Mouse (Mus musculus): ENCODE measurements around the gene Pkm. TPM values are rescaled to one million over a fixed set of nuclear protein-coding genes. Genes with fewer than 3 reads are reported as not detected.

Gene Pkm
- total RNA-seq, 2 experiments from 2014 or later = 2,790 to 2,981 TPM

DNA sequence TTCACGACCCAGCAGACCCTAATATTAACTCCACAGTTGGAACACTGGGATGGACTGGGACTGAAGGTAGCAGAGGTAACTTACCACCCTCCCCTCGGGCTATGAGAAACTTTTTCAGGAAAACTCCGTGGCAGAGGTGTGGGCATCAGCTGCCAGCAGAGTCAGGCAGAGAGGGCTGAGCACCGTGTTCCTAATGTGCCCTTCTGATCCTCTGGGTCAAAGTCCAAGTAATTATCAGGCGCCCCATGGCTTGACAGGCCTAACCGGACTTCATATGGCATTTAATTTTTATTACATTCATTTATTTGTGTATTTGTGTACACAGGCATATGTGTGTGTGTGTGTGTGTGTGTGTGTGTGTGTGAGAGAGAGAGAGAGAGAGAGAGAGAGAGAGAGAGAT is 46.9 kb downstream of the Pkm start:
- DNase-seq (ENCODE audit: low spot score) = no peak

GRCm38 (mm10) chr9:59706850-59707825 is 51.0 kb downstream of the Pkm start:
- no peak for DNase-seq (ENCODE audit: low spot score)

DNA sequence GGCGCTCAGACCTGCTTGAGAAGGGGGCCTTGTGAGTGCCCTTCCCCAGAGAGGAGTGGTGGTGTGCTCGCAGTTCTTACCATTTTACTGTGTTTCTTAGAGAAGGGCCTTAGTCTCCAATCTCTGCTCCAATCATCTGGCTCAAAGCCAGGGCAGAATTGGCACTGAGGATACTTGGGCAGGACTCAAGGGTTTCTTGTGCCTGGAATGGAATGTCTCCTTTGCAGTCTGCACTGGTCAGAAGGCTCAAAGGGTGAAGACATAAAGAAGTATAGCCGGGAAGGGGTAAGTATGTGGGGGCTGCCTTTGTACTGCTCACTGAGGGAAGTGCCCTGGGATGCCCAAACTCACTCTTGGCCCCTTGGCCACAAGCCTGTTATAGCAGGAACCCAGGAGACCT is 53.1 kb downstream of the Pkm start:
- DNase-seq (ENCODE audit: low spot score) = peak; percentile 39

GRCm38 (mm10) chr9:59716275-59716898 is 60.2 kb downstream of the Pkm start:
- no peak for DNase-seq (ENCODE audit: low spot score)

- no peak for DNase-seq (ENCODE audit: low spot score)
These were observed 62.1 kb downstream of the Pkm start for GRCm38 (mm10) chr9:59718237-59718636.

GRCm38 (mm10) chr9:59721144-59721543 is 65.0 kb downstream of the Pkm start:
- DNase-seq (ENCODE audit: low spot score) = no peak

GRCm38 (mm10) chr9:59723096-59723657 is 67.0 kb downstream of the Pkm start:
- peak; percentile 83 for DNase-seq (ENCODE audit: low spot score)

GRCm38 (mm10) chr9:59723791-59724442 is 67.7 kb downstream of the Pkm start:
- no peak for DNase-seq (ENCODE audit: low spot score)

DNA sequence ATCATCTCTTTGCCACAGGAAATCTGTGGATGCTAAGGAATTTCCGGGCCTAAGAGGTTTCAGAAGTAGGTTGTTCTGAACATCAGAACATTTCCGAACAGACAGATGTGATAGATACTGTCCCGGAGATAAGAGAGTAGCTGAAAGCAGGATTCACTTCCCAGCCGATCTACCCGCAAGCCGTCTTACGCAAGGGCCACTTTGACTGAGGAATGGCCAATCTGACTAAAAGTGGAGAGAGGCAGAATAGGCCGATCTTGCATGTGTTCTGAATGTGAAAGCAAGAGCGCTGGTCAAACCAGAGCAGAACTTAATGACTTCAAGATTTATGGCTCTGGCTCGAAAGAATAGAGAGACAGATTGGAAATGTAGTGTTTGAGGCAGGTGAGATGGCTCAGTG is 69.3 kb downstream of the Pkm start:
- DNase-seq (ENCODE audit: low spot score) = no peak

- DNase-seq (ENCODE audit: low spot score) = no peak
These were observed 71.6 kb downstream of the Pkm start for GRCm38 (mm10) chr9:59727569-59728286.

Other genes starting within 250 kb of the Pkm start
- gene Arih1, start 169.8 kb upstream of the Pkm start, total RNA-seq (2021) = 100 to 1,000 TPM in 1 of 2 experiments, 10 to 100 TPM in 1; 96.9 to 110 TPM
- 10 to 100 TPM; 32.4 to 42.0 TPM for gene Hexa, start 116.8 kb upstream of the Pkm start, total RNA-seq (2021)
- gene Tmem202, start 116.5 kb upstream of the Pkm start, total RNA-seq (2021) = under 1 TPM; 0.62 to 1.00 TPM
- gene Celf6, start 78.5 kb upstream of the Pkm start, total RNA-seq (2021) = not detected
- gene Parp6, start 39.1 kb upstream of the Pkm start, total RNA-seq (2021) = 10 to 100 TPM; 24.2 to 24.7 TPM
- under 1 TPM in 1 of 2 experiments, not detected in 1; 0.07 TPM for gene Gramd2, start 23.8 kb downstream of the Pkm start, total RNA-seq (2021)
- 10 to 100 TPM; 10.3 to 11.8 TPM for gene Senp8, start 94.3 kb downstream of the Pkm start, total RNA-seq (2021)
- gene Myo9a, start 94.5 kb downstream of the Pkm start, total RNA-seq (2021) = 1 to 10 TPM; 7.4 to 7.5 TPM